Comparison of ENCODE assay signal across 9 mouse cellular contexts in the genomic region with DNA sequence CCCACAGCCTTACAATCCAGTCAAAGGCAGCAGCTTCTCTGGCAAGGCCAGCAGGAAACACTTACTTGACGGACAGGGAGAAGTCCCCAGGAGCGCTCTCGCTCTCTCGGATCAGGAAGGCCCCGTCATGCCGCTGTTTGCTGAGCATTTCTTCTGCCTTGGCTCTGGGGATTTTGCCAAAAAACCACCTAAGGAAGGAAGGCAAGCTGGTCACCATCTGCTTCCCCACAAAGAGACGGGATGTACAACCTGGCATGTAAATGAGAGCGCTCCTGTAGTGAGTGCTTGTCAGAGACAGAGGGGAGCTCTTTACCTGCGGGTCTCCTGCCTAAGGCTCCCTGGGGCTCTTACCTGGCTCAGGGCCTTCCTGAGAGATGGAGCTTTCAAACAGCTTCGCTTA. TPM values are rescaled to one million over a fixed set of nuclear protein-coding genes. Genes with fewer than 3 reads are reported as not detected.
DNase-seq lines count a peak whose midpoint lies in the region; ATAC-seq lines count a peak whose summit lies in the region.
"Had no signal": no experiment of that assay in that cellular context is flagged by ENCODE, and none has a peak within 500 bp of the region (broad histone marks: within the 10 kb centered on the region; RNA-seq: fewer than 3 reads in every experiment).

No protein-coding gene starts in this region.

- H3K9ac ChIP-seq in heart, embryonic 11.5 days (ENCODE audit: low read depth, low read length), result peak overlapping the region; percentile 8; the same call in 1 of the 2 replicates
- no peak overlapping the region for H3K9ac ChIP-seq in midbrain, embryonic 13.5 days (replicated peaks)
- no peak overlapping the region for H3K9ac ChIP-seq in midbrain, embryonic 16.5 days (ENCODE audit: low read depth, low read length)
- H3K9ac ChIP-seq: limb, embryonic 15.5 days had no signal

- H3K4me1 ChIP-seq in heart, embryonic 11.5 days (ENCODE audit: control insufficient read depth, insufficient read depth, low read length), result peaks cover 10% of the 10 kb centered on the region
- peaks cover 8% of the 10 kb centered on the region for H3K4me1 ChIP-seq in midbrain, embryonic 13.5 days (replicated peaks)
- no peaks in the 10 kb centered on the region for H3K4me1 ChIP-seq in midbrain, embryonic 16.5 days (ENCODE audit: control insufficient read depth, insufficient read depth, low read length)

- intact Hi-C loops in heart, postnatal 36 days (cut with DNase I), result loop anchor here (5.0 kb wide), 1 partner anchor 163 kb away; the partner anchor contains the start of genes Caskin2 and Tsen54

- H3K4me3 ChIP-seq in heart, embryonic 11.5 days (ENCODE audit: low read depth, low read length), result no peak overlapping the region
- H3K4me3 ChIP-seq in midbrain, embryonic 13.5 days (replicated peaks), result no peak overlapping the region
- H3K4me3 ChIP-seq in midbrain, embryonic 16.5 days (ENCODE audit: low read depth, low read length), result no peak overlapping the region
- H3K4me3 ChIP-seq: limb, embryonic 15.5 days had no signal

- no peaks in the 10 kb centered on the region for H3K9me3 ChIP-seq in heart, embryonic 11.5 days (replicated peaks; ENCODE audit: control insufficient read depth, low read length)
- H3K9me3 ChIP-seq in midbrain, embryonic 13.5 days, result no peaks in the 10 kb centered on the region
- H3K9me3 ChIP-seq in midbrain, embryonic 16.5 days (replicated peaks; ENCODE audit: control insufficient read depth, low read length, poor library complexity, severe bottlenecking), result no peaks in the 10 kb centered on the region
- H3K9me3 ChIP-seq: limb, embryonic 15.5 days had no signal

- 62% methylated on average over 10 of the region's 10 CpGs for WGBS in heart, embryonic 11.5 days (ENCODE audit: insufficient replicate concordance)
- WGBS in midbrain, embryonic 13.5 days, result 60% methylated on average over 10 of the region's 10 CpGs
- WGBS in midbrain, embryonic 16.5 days, result 36% methylated on average over 10 of the region's 10 CpGs

- ATAC-seq in heart, embryonic 11.5 days (replicated peaks; ENCODE audit: insufficient number of reproducible peaks, low FRiP score, low TSS enrichment), result no peak
- ATAC-seq in midbrain, embryonic 13.5 days, result no peak
- ATAC-seq in midbrain, embryonic 16.5 days, result no peak

- DNase-seq in heart, postnatal 36 days, result no peak
- DNase-seq in kidney, postnatal 10 days, result peak; percentile 59
- peak; percentile 57 to 67 for DNase-seq in right cerebral cortex, postnatal 10 days (ENCODE audit: low spot score in 2 of 2)
- DNase-seq in urinary bladder, adult 2 months (ENCODE audit: low spot score), result no peak
- DNase-seq in c-Kit-positive CD71-positive TER-119-positive erythroid progenitor cells, embryonic 14.5 days (ENCODE audit: low spot score), result no peak

- H3K27me3 ChIP-seq in heart, embryonic 11.5 days (ENCODE audit: control insufficient read depth, insufficient read depth, low read length), result no peaks in the 10 kb centered on the region
- no peaks in the 10 kb centered on the region for H3K27me3 ChIP-seq in midbrain, embryonic 13.5 days
- no peaks in the 10 kb centered on the region for H3K27me3 ChIP-seq in midbrain, embryonic 16.5 days (ENCODE audit: control insufficient read depth, insufficient read depth, low read depth, low read length)
- H3K27me3 ChIP-seq: limb, embryonic 15.5 days had no signal

- H3K36me3 ChIP-seq in heart, embryonic 11.5 days (ENCODE audit: control insufficient read depth, insufficient read depth, low read length), result peaks cover 7% of the 10 kb centered on the region
- H3K36me3 ChIP-seq in midbrain, embryonic 13.5 days, result peaks cover 50% of the 10 kb centered on the region
- peaks cover 5% of the 10 kb centered on the region for H3K36me3 ChIP-seq in midbrain, embryonic 16.5 days (ENCODE audit: control insufficient read depth, insufficient read depth, low read length)

- H3K27ac ChIP-seq in heart, embryonic 11.5 days (ENCODE audit: low read depth, low read length), result peak overlapping the region; percentile 41
- H3K27ac ChIP-seq in midbrain, embryonic 13.5 days, result 0 out of 2 replicates have a peak overlapping the region, but pooled peaks have one; percentile 40
- no peak overlapping the region for H3K27ac ChIP-seq in midbrain, embryonic 16.5 days (ENCODE audit: low read length)
- H3K27ac ChIP-seq: limb, embryonic 15.5 days had no signal

- no peak overlapping the region for H3K4me2 ChIP-seq in heart, embryonic 11.5 days
- H3K4me2 ChIP-seq in midbrain, embryonic 13.5 days (replicated peaks), result no peak overlapping the region
- no peak overlapping the region for H3K4me2 ChIP-seq in midbrain, embryonic 16.5 days (ENCODE audit: low read length)
- H3K4me2 ChIP-seq: limb, embryonic 15.5 days had no signal

RNA-seq across cellular contexts. Expression of gene Slc25a19, which starts 21.6 kb away (rescaled TPM):
- 35.6 and 35.7 TPM in 2 replicates for polyA plus RNA-seq in heart, embryonic 11.5 days (2014; fragmentation: Nextera tagmentation; extraction: Ambion mirVana)
- 10 to 100 TPM; 35.5 to 38.8 TPM for total RNA-seq in heart, postnatal 36 days (2021)
- 32.6 and 35.4 TPM in 2 replicates for polyA plus RNA-seq in midbrain, embryonic 13.5 days (2015; fragmentation: Nextera tagmentation; extraction: Ambion mirVana)
- 42.5 and 50.8 TPM in 2 replicates for polyA plus RNA-seq in midbrain, embryonic 16.5 days (2015; fragmentation: Nextera tagmentation; extraction: Ambion mirVana)
- polyA plus RNA-seq in urinary bladder, adult 2 months (2012; rRNA removed), result 30.0 and 31.7 TPM in 2 replicates

RNA-seq across cellular contexts. Expression of gene Mif4gd, which starts 36.9 kb away (rescaled TPM):
- polyA plus RNA-seq in heart, embryonic 11.5 days (2014; fragmentation: Nextera tagmentation; extraction: Ambion mirVana), result 22.7 TPM in 2 replicates
- 10 to 100 TPM; 47.3 to 53.8 TPM for total RNA-seq in heart, postnatal 36 days (2021)
- 8.8 and 10.5 TPM in 2 replicates for polyA plus RNA-seq in midbrain, embryonic 13.5 days (2015; fragmentation: Nextera tagmentation; extraction: Ambion mirVana)
- 12.5 and 12.7 TPM in 2 replicates for polyA plus RNA-seq in midbrain, embryonic 16.5 days (2015; fragmentation: Nextera tagmentation; extraction: Ambion mirVana)
- 79.9 and 89.7 TPM in 2 replicates for polyA plus RNA-seq in urinary bladder, adult 2 months (2012; rRNA removed)

RNA-seq across cellular contexts. Expression of gene Gga3, which starts 45.9 kb away (rescaled TPM):
- 17.9 and 21.0 TPM in 2 replicates for polyA plus RNA-seq in heart, embryonic 11.5 days (2014; fragmentation: Nextera tagmentation; extraction: Ambion mirVana)
- total RNA-seq in heart, postnatal 36 days (2021), result 10 to 100 TPM; 18.0 to 21.3 TPM
- 31.8 and 38.1 TPM in 2 replicates for polyA plus RNA-seq in midbrain, embryonic 13.5 days (2015; fragmentation: Nextera tagmentation; extraction: Ambion mirVana)
- 34.7 and 37.5 TPM in 2 replicates for polyA plus RNA-seq in midbrain, embryonic 16.5 days (2015; fragmentation: Nextera tagmentation; extraction: Ambion mirVana)
- polyA plus RNA-seq in urinary bladder, adult 2 months (2012; rRNA removed), result 25.4 and 27.3 TPM in 2 replicates

RNA-seq across cellular contexts. Expression of gene Mrps7, which starts 46.0 kb away (rescaled TPM):
- polyA plus RNA-seq in heart, embryonic 11.5 days (2014; fragmentation: Nextera tagmentation; extraction: Ambion mirVana), result 97.7 and 104 TPM in 2 replicates
- 10 to 100 TPM; 80.1 to 85.7 TPM for total RNA-seq in heart, postnatal 36 days (2021)
- polyA plus RNA-seq in midbrain, embryonic 13.5 days (2015; fragmentation: Nextera tagmentation; extraction: Ambion mirVana), result 77.6 and 78.8 TPM in 2 replicates
- 75.6 and 77.0 TPM in 2 replicates for polyA plus RNA-seq in midbrain, embryonic 16.5 days (2015; fragmentation: Nextera tagmentation; extraction: Ambion mirVana)
- 36.1 and 39.5 TPM in 2 replicates for polyA plus RNA-seq in urinary bladder, adult 2 months (2012; rRNA removed)

RNA-seq across cellular contexts. Expression of gene Grb2, which starts 58.7 kb away (rescaled TPM):
- polyA plus RNA-seq in heart, embryonic 11.5 days (2014; fragmentation: Nextera tagmentation; extraction: Ambion mirVana), result 42.7 and 56.3 TPM in 2 replicates
- total RNA-seq in heart, postnatal 36 days (2021), result 100 to 1,000 TPM; 102 to 110 TPM
- 165 and 176 TPM in 2 replicates for polyA plus RNA-seq in midbrain, embryonic 13.5 days (2015; fragmentation: Nextera tagmentation; extraction: Ambion mirVana)
- polyA plus RNA-seq in midbrain, embryonic 16.5 days (2015; fragmentation: Nextera tagmentation; extraction: Ambion mirVana), result 177 and 196 TPM in 2 replicates
- polyA plus RNA-seq in urinary bladder, adult 2 months (2012; rRNA removed), result 57.2 and 62.8 TPM in 2 replicates

Comparison
In these comparisons a context has a peak if more than half of its experiments do, and no peak if none do; other contexts are left out.
1. DNase-seq: peak in kidney, postnatal 10 days (single experiment) and right cerebral cortex, postnatal 10 days (2 of 2); none in heart, postnatal 36 days (0 of 2), urinary bladder, adult 2 months (single experiment) and c-Kit-positive CD71-positive TER-119-positive erythroid progenitor cells, embryonic 14.5 days (single experiment).